Mouse (Mus musculus) embryonic facial prominence, embryonic 10.5 days (tissue): ENCODE data around the gene Gba. TPM values are rescaled to one million over a fixed set of nuclear protein-coding genes. Genes with fewer than 3 reads are reported as not detected.

Experiments
- DNase-seq: peaks from one replicate; pipeline ENCODE4 v3.0.0-alpha.2; 2017; ENCODE audit warnings: low spot score
- H3K27ac ChIP-seq: fragments of 300-500 bp; sonication (generic); replicated peaks from 2 replicates; pipeline ENCODE4 v1.5.1; 2016; ENCODE audit warnings: mild to moderate bottlenecking
- H3K27me3 ChIP-seq: fragments of 300-500 bp; sonication (generic); replicated peaks from 2 replicates; pipeline ENCODE4 v1.6.1; 2016; ENCODE audit warnings: low read depth, mild to moderate bottlenecking; ENCODE audit not compliant: poor library complexity, severe bottlenecking
- H3K36me3 ChIP-seq: fragments of 300-500 bp; sonication (generic); replicated peaks from 2 replicates; pipeline ENCODE4 v1.6.1; 2016; ENCODE audit warnings: mild to moderate bottlenecking, moderate library complexity
- H3K4me1 ChIP-seq: fragments of 300-500 bp; sonication (generic); 2 replicates; pipeline ENCODE4 v1.6.1; 2016
- H3K4me3 ChIP-seq: fragments of 300-500 bp; sonication (generic); 2 replicates; pipeline ENCODE4 v1.5.1; 2016; ENCODE audit warnings: mild to moderate bottlenecking, moderate library complexity
- H3K9me3 ChIP-seq: fragments of 300-500 bp; sonication (generic); 2 replicates; pipeline ENCODE4 v1.6.1; 2016; ENCODE audit warnings: mild to moderate bottlenecking
- WGBS: fragments of 180-500 bp; shearing (Covaris S2); methylation state at CpG from one replicate; pipeline ENCODE4 v1.1.7; 2016; 5-methylcytosine and 5-hydroxymethylcytosine counted together
- polyA plus RNA-seq: library from polyadenylated mRNA; unstranded; fragments of >200 nt; fragmentation: Nextera tagmentation; extraction: Ambion mirVana; gene quantifications from 2 replicates; pipeline ENCODE4 v1.2.1, GENCODE M21; 2016

Gba gene
- polyA plus RNA-seq, 1 experiment from 2014 or later: 33.9 TPM

DNA sequence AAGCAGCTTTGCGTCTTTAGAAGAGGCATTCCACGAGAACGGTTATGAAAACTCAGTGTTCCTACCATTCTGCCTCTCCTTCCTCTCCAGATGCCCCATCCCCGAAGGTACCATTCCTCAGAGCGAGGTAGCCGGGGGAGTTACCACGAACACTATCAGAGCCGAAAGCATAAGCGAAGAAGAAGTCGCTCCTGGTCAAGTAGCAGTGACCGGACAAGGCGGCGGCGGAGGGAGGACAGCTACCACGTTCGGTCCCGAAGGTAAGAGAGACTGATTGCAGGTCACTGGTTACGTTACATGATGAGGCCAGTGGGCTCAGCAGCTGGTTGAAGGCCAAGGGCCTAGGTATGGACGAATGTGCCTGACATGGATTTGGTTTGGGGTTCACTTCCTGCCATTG lies 35.8 kb upstream of the Gba start:
- peaks cover 60% of the 10 kb centered on the region for H3K36me3 ChIP-seq
- H3K27ac ChIP-seq: no peak overlapping the region
- peaks cover 28% of the 10 kb centered on the region for H3K4me1 ChIP-seq
- DNase-seq: no peak
- H3K9me3 ChIP-seq: no peaks in the 10 kb centered on the region
- 0 out of 2 replicates have a peak overlapping the region, but pooled peaks have one; percentile 6 for H3K4me3 ChIP-seq
- 92% methylated on average over 19 of the region's 19 CpGs for WGBS
- no peaks in the 10 kb centered on the region for H3K27me3 ChIP-seq

DNA sequence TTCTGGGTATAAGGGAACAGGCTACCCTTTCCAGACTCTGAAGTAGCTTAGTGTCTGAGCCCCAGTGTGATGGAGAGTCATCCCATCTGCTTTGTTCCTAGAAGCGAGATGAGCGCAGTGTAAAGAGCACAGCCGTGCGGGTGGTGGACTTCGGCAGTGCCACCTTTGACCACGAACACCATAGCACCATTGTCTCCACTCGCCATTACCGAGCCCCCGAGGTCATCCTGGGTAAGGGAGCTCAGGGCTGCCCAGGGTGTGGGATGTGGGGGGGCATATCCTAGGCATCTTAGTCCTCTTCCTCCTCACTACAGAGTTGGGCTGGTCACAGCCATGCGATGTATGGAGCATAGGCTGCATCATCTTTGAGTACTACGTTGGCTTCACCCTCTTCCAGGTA lies 27.9 kb upstream of the Gba start:
- Histone ChIP-seq H3K27me3 (no peaks in the 10 kb centered on the region), H3K9me3 (no peaks in the 10 kb centered on the region), H3K27ac (no peak overlapping the region), H3K4me3 (no peak overlapping the region), H3K36me3 (peaks cover 83% of the 10 kb centered on the region), H3K4me1 (peaks cover 15% of the 10 kb centered on the region)
- WGBS: 90% methylated on average over 11 of the region's 11 CpGs
- no peak for DNase-seq

DNA sequence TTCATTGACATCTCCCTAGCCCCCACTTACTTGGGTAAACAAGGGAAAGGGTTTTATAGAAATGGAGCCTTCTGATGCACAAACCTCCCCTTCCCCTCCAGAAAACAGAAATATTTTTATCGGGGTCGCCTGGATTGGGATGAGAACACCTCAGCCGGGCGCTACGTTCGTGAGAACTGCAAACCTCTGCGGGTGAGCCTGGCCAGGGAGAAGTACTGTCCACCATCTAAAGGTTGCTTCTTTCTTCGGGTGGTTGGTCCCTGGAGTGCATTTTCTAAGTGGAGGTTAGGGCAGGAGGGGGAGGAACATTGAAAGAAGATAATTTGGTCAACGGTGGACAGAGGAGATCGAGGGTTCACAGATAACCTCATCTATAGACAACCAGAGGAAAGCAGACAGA lies 27.2 kb upstream of the Gba start:
- peaks cover 15% of the 10 kb centered on the region for H3K4me1 ChIP-seq
- H3K36me3 ChIP-seq: peaks cover 83% of the 10 kb centered on the region
- H3K9me3 ChIP-seq: no peaks in the 10 kb centered on the region
- 94% methylated on average over 10 of the region's 10 CpGs for WGBS
- H3K27ac ChIP-seq: no peak overlapping the region
- no peak overlapping the region for H3K4me3 ChIP-seq
- H3K27me3 ChIP-seq: no peaks in the 10 kb centered on the region
- DNase-seq: no peak

DNA sequence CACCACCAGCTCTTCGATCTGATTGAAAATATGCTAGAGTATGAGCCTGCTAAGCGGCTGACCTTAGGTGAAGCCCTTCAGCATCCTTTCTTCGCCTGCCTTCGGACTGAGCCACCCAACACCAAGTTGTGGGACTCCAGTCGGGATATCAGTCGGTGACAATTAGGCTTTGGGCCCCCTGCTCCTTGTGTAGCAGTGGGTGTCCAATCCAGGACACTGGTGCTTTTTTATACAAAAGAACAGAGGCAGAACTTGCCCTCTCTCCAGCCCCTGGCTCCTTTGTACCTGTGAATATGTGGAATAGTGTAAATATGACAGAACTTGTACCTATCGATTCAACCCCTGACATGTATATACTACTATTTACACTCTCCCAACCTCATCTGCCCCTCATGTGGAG lies 26.3 kb upstream of the Gba start:
- peaks cover 15% of the 10 kb centered on the region for H3K4me1 ChIP-seq
- H3K9me3 ChIP-seq: no peaks in the 10 kb centered on the region
- WGBS: 81% methylated on average over 7 of the region's 7 CpGs
- peak overlapping the region; percentile 84; the same call in 1 of the 2 replicates for H3K4me3 ChIP-seq
- H3K36me3 ChIP-seq: peaks cover 83% of the 10 kb centered on the region
- no peak for DNase-seq
- no peak overlapping the region; the same call in none of the 2 replicates for H3K27ac ChIP-seq
- no peaks in the 10 kb centered on the region for H3K27me3 ChIP-seq

DNA sequence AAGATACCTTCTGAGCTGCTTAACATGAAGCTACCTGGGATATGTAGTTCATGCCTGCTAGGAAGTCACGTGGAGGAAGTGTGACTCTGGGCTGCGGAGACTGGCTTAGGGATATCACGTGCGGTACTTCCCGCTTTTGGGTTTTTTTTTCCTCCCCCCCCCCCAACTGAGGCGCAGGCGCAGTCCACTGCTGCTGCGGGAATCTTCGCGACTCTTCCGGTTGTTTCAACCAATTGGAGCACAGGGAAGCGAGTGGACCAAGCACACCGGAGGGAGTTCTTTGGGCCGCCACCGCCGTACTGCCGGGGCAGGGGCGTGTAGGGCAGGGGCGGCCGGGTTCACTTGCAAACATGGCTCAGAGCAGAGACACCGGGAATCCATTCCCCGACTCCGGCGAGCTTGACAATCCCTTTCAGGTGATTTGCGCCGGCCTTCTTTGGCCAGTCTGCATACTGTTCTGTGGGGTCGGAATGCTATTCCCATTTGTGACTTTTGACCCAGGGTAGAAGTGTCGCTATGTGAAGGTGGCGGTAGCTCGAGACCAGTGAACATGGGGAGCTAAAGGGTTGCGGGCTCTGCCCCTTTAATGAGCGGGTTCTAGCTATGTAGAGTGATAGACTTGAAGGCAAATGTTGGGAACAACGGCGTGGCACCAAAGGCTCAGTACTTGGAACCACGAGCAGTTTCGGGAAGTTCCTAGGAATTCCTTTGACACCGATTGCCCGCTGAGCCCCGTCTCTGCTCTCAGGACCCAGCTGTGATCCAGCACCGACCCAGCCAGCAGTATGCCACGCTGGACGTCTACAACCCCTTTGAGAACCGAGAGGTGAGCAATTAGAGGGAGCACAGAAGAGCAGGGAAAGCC lies 25.3 kb upstream of the Gba start, which contains the start of gene Scamp3:
Gene Scamp3 (plus strand): TSS at position 232 of the 865 bp plus-strand sequence.
- H3K36me3 ChIP-seq: peaks cover 83% of the 10 kb centered on the region
- H3K4me1 ChIP-seq: peaks cover 15% of the 10 kb centered on the region
- H3K27me3 ChIP-seq: no peaks in the 10 kb centered on the region
- H3K4me3 ChIP-seq: peak within 1 kb of the TSS; percentile 84
- DNase-seq: peak; percentile 97
- WGBS: under 1% methylated on average over 43 of the region's 43 CpGs
- H3K9me3 ChIP-seq: no peaks in the 10 kb centered on the region
- H3K27ac ChIP-seq: peak within 1 kb of the TSS; percentile 88

DNA sequence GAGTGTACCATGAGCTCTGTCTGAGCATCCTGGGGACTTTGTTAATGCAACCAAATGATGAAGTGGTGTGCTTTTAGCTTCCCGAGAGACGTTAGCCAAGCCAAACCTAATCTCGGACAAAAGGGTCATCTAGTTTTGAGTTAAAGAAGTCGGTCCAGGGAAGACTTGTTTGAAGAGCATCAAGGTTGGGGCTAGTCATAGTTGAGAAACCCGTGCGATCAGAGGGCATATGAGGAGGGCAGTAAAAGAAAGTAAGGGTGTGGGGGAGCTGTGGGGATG lies 24.7 kb upstream of the Gba start:
- H3K36me3 ChIP-seq: peaks cover 80% of the 10 kb centered on the region
- peak overlapping the region; percentile 84 for H3K4me3 ChIP-seq
- H3K9me3 ChIP-seq: no peaks in the 10 kb centered on the region
- DNase-seq: no peak
- peak overlapping the region; percentile 88 for H3K27ac ChIP-seq
- 14% methylated on average over 6 of the region's 6 CpGs for WGBS
- no peaks in the 10 kb centered on the region for H3K27me3 ChIP-seq
- peaks cover 21% of the 10 kb centered on the region for H3K4me1 ChIP-seq

DNA sequence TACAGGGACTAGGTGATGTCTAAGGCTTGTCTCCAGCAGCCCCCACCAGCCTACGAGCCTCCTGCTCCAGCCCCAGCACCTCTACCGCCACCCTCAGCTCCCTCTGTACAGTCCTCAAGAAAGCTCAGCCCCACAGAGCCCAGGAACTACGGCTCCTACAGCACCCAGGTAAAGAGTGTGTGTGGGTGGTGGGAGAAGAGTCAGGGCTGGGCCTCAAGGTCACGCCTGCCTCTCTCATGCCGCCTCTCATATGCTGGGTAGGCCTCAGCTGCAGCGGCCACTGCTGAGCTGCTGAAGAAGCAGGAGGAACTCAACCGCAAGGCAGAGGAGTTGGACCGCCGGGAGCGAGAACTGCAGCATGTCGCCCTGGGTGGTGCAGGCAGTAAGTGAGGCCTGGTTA lies 23.7 kb upstream of the Gba start:
- Histone ChIP-seq H3K27me3 (no peaks in the 10 kb centered on the region), H3K4me3 (peak overlapping the region; percentile 84), H3K9me3 (no peaks in the 10 kb centered on the region), H3K4me1 (peaks cover 31% of the 10 kb centered on the region), H3K27ac (no peak overlapping the region; the same call in 1 of the 2 replicates), H3K36me3 (peaks cover 70% of the 10 kb centered on the region)
- whole genome bisulfite sequencing: 94% methylated on average over 11 of the region's 11 CpGs
- no peak for DNase-seq

DNA sequence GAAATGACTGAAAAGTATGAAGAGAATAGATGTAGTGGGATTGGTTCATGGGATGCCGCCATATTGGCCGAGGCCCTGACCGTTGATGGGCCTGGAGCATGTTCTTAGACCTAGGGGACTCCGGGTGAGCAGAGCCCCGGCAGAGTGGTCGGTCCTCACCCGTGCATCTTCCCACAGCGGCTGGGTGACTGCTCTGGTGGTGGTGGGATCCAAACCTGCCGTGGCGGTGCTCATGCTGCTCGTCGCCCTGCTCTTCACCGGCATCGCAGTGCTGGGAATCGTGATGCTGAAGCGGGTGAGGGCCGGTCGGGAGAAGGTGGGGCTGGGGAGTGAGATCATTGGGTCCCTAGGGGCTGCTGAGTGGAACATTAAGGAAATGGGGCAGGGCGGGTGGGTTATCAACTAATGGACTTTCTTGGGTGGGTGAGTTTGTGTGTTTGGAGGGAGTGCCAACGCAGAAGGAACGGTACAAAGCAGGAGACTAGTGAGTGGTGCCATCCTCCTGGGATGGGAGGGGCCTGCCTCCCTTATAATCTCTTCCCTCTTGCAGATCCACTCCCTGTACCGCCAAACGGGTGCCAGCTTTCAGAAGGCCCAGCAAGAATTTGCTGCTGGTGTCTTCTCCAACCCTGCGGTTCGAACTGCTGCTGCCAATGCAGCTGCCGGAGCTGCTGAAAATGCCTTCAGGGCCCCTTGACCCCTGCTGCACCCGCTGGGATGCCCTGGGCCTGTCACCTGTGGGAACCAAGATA lies 20.8 kb upstream of the Gba start:
- Histone ChIP-seq H3K36me3 (peaks cover 47% of the 10 kb centered on the region), H3K9me3 (no peaks in the 10 kb centered on the region), H3K4me1 (peaks cover 53% of the 10 kb centered on the region), H3K27ac (no peak overlapping the region), H3K4me3 (peak overlapping the region; percentile 77; the same call in 1 of the 2 replicates), H3K27me3 (peaks cover 4% of the 10 kb centered on the region)
- WGBS: 91% methylated on average over 27 of the region's 27 CpGs
- no peak for DNase-seq

DNA sequence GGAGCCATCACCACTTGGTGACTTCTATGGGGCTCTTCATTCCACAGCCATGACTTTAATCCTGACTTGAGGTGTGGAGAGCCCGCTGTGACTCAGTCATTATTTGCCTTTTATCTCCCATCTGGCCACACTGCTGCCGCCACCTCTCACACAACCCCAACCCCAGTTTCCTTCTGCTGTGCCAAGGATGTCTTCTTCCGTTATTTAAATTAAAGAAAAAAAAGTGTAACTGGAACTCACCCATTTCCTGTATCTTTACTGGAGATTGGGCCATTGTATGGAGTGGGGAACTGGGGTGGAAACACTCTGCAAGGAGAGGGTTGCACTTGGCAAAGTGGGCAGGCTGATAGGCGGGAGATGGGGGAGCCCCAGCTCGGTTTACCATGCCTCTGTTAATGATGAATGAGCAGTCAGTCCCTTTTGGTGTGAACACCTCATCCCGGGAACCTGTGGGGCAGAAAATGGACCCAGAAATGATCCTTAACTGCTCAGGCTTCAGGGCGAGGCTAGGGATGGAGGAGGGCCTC lies 20.1 kb upstream of the Gba start:
- Histone ChIP-seq H3K36me3 (peaks cover 53% of the 10 kb centered on the region), H3K4me1 (peaks cover 60% of the 10 kb centered on the region)

DNA sequence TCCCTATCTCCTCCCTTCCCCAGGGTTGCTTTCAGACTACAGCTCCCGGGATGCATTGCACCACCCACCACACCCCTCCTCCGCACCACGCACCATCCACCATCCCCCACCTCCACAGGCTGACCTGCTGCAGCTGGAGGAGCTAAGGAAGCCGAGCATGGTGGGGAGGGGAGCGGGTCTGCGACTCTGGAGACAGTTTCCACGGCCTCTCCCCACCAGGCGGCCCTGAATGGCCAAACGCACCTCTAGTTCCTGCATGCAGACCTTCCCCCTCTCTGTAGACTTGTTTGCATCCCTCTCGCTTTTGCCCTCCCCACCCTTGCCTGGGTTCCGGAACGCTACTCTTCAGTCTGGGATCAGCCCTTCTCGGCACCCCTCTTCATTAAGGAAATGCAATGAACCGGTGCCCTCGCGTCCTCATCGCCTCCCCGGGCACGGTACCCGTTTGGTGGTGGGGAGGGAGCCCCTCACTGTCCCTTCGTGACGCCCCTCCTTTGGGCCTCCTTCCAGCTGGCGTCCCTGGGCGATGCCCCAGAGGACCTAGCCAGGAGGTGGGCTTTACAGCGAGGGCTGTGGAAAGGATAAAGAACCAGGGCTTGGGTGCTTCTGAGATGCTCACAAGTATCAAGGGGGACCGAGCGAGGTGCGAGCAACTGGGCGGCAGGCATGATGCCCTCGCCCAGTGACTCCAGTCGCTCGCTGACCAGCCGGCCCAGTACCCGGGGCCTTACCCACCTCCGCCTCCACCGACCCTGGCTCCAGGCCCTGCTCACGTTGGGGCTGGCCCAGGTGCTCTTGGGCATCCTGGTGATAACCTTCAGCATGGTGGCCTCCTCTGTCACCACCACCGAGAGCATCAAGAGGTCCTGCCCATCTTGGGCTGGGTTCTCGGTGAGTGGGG lies 19.4 kb upstream of the Gba start, which contains the start of gene Fam189b:
Gene Fam189b (plus strand): TSS at position 86 of the 901 bp plus-strand sequence.
- H3K4me1 ChIP-seq: peaks cover 60% of the 10 kb centered on the region
- H3K27me3 ChIP-seq: peaks cover 16% of the 10 kb centered on the region
- peaks cover 59% of the 10 kb centered on the region for H3K36me3 ChIP-seq
- H3K9me3 ChIP-seq: no peaks in the 10 kb centered on the region
- peak; percentile 91 for DNase-seq
- H3K4me3 ChIP-seq: peak within 1 kb of the TSS; percentile 77
- peak within 1 kb of the TSS; percentile 93 for H3K27ac ChIP-seq
- 6% methylated on average over 39 of the region's 39 CpGs for WGBS

More for the DNA sequence above, 20.1 kb upstream of the Gba start:
- peak overlapping the region; percentile 77 for H3K4me3 ChIP-seq
- WGBS: 54% methylated on average over 7 of the region's 7 CpGs
- H3K27ac ChIP-seq: peak overlapping the region; percentile 93
- DNase-seq: no peak
- H3K27me3 ChIP-seq: peaks cover 11% of the 10 kb centered on the region
- no peaks in the 10 kb centered on the region for H3K9me3 ChIP-seq

DNA sequence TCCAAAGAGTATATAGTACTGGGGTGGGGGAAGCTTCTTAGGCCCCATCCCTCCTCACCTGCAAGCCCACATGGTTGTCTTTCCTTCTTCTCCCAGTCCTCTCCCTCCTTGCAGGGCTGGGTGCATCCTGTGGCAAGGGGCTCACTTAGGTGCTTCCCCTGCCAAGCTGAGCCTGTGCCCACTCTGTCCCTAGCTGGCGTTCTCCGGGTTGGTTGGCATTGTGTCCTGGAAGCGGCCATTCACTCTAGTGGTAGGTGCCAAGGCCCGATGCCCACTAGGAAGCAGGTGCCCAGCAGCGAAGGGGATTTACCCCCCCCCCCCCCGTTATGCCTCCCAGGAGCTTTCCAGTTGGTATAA lies 18.8 kb upstream of the Gba start:
- H3K4me1 ChIP-seq: peaks cover 58% of the 10 kb centered on the region

DNA sequence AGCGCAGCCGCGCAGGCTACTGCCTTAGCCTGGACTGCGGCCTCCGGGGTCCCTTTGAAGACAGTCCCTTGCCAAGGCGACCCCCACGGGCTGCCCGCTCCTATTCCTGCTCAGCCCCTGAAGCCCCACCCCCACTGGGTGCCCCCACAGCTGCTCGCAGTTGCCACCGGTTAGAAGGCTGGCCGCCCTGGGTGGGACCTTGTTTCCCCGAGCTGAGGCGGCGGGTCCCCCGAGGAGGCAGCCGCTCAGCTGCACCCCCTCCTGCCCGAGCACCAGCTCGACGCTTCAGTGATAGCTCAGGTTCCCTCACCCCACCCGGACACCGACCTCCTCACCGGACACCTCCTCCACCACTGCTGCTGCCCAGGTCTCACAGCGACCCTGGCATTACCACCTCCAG lies 15.5 kb upstream of the Gba start:
- H3K9me3 ChIP-seq: no peaks in the 10 kb centered on the region
- peaks cover 29% of the 10 kb centered on the region for H3K36me3 ChIP-seq
- WGBS: 34% methylated on average over 23 of the region's 23 CpGs
- peaks cover 55% of the 10 kb centered on the region for H3K4me1 ChIP-seq
- peaks cover 21% of the 10 kb centered on the region for H3K27me3 ChIP-seq
- no peak for DNase-seq
- no peak overlapping the region for H3K4me3 ChIP-seq
- H3K27ac ChIP-seq: no peak overlapping the region

More for the DNA sequence above, 18.8 kb upstream of the Gba start:
- H3K9me3 ChIP-seq: no peaks in the 10 kb centered on the region
- 77% methylated on average over 6 of the region's 6 CpGs for WGBS
- no peak for DNase-seq
- peaks cover 21% of the 10 kb centered on the region for H3K27me3 ChIP-seq
- peaks cover 61% of the 10 kb centered on the region for H3K36me3 ChIP-seq
- H3K27ac ChIP-seq: peak overlapping the region; percentile 93
- peak overlapping the region; percentile 77 for H3K4me3 ChIP-seq
